Mouse (Mus musculus) liver, embryonic 11.5 days (tissue): Measurements from ENCODE around the gene Nme7. TPM values are rescaled to one million over a fixed set of nuclear protein-coding genes. Genes with fewer than 3 reads are reported as not detected.

ENCODE experiments used
- ATAC-seq: fragments of 200-750 bp; cut with Nextera tagmentation; replicated peaks from 2 replicates; pipeline ENCODE4 v1.8.0; 2017; ENCODE audit warnings: moderate number of reproducible peaks, mild to moderate bottlenecking, moderate TSS enrichment, moderate library complexity; ENCODE audit not compliant: low FRiP score
- DNase-seq: peaks from one replicate; pipeline ENCODE4 v3.0.0-alpha.2; 2017; ENCODE audit warnings: low spot score
- H3K27ac ChIP-seq: fragments of 300-500 bp; sonication (generic); 2 replicates; pipeline ENCODE4 v1.5.1; 2014; ENCODE audit warnings: mild to moderate bottlenecking, low read depth, low read length, control low read depth
- H3K27me3 ChIP-seq: fragments of 300-500 bp; sonication (generic); replicated peaks from 2 replicates; pipeline ENCODE4 v1.6.1; 2014; ENCODE audit warnings: low read length, mixed read lengths; ENCODE audit not compliant: control insufficient read depth, insufficient read depth
- H3K36me3 ChIP-seq: fragments of 300-500 bp; sonication (generic); 2 replicates; pipeline ENCODE4 v1.6.1; 2014; ENCODE audit warnings: mild to moderate bottlenecking, low read length, moderate library complexity, mixed read lengths; ENCODE audit not compliant: control insufficient read depth, insufficient read depth
- H3K4me1 ChIP-seq: fragments of 300-500 bp; sonication (generic); replicated peaks from 2 replicates; pipeline ENCODE4 v1.6.1; 2014; ENCODE audit warnings: low read length, mixed read lengths; ENCODE audit not compliant: control insufficient read depth, insufficient read depth
- H3K4me2 ChIP-seq: fragments of 300-500 bp; sonication (generic); 2 replicates; pipeline ENCODE4 v1.6.1; 2014; ENCODE audit warnings: mild to moderate bottlenecking, control low read depth, moderate library complexity
- H3K4me3 ChIP-seq: fragments of 300-500 bp; sonication (generic); 2 replicates; pipeline ENCODE4 v1.5.1; 2014; ENCODE audit warnings: low read depth, low read length, control low read depth
- H3K9ac ChIP-seq: fragments of 300-500 bp; sonication (generic); 2 replicates; pipeline ENCODE4 v1.6.1; 2014; ENCODE audit warnings: low read depth, low read length, control low read depth
- H3K9me3 ChIP-seq: fragments of 300-500 bp; sonication (generic); 2 replicates; pipeline ENCODE4 v1.6.1; 2016; ENCODE audit warnings: low read length, inconsistent platforms, mixed read lengths; ENCODE audit not compliant: control insufficient read depth
- WGBS: fragments of 180-500 bp; shearing (Covaris S2); extraction: QIAGEN DNeasy Blood & Tissue Kit; methylation state at CpG from one replicate; pipeline ENCODE4 v1.1.7; 2014; 5-methylcytosine and 5-hydroxymethylcytosine counted together
- polyA plus RNA-seq: library from polyadenylated mRNA; unstranded; fragments of >200 nt; fragmentation: Nextera tagmentation; extraction: Ambion mirVana; gene quantifications from 2 replicates; pipeline ENCODE4 v1.2.1, GENCODE M21; 2014

Gene Nme7
- 20.9 and 22.0 TPM in 2 replicates for polyA plus RNA-seq

DNA sequence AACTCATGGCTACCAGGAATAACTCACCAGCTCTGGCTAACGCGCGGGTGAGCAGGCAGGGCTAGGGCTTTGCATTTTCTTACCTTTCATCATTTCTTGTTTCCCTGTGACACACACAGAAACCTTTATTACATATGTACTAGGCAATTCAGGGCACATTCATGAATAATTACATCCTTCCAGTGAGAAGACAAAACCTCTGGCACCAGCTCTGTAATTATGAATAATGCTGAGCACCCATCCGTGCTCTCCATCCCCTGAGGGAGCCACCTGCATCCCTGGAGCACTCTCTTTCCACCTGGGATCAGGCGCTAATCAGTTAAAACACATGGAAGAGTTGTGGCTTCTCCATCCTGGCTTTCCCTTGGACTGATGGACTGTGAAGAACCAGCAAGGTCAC, at the start of gene Nme7:
TSS of gene Nme7 (plus strand) at position 301 of the 400 bp plus-strand sequence.
- no peak for ATAC-seq
- no peak within 1 kb of the TSS for H3K4me2 ChIP-seq
- H3K27me3 ChIP-seq, result no peaks in the 10 kb centered on the region
- WGBS, result 90% methylated on average over 5 of the region's 5 CpGs
- H3K27ac ChIP-seq, result no peak within 1 kb of the TSS
- H3K36me3 ChIP-seq, result peaks cover 11% of the 10 kb centered on the region; the same call in 1 of the 2 replicates
- no peak for DNase-seq
- no peaks in the 10 kb centered on the region for H3K9me3 ChIP-seq
- peaks cover 8% of the 10 kb centered on the region; the same call in 1 of the 2 replicates for H3K4me1 ChIP-seq
- H3K4me3 ChIP-seq, result no peak within 1 kb of the TSS
- H3K9ac ChIP-seq, result no peak within 1 kb of the TSS

DNA sequence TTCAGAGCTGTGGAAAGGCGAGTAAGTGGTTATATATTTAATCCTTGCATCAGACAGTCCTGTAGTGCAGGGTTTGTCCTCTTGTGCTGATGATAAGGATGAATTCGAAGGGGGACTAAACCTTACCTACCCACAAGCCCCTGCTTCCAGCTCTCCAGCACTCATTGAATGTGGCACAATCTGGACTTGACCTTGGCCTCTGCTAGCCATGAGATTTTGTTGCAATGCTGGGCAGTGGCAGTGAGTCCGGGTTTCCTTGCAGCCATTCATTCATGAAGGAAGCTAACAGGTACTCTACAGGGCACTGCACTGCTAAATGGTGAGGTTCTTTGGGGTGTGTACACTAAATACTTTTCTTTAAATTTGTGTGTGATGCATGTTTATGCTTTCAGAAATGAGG, 49.1 kb upstream of the Nme7 start:
- no peak for DNase-seq
- WGBS, result 62% methylated on average over 3 of the region's 3 CpGs
- Histone ChIP-seq H3K9ac (no peak overlapping the region), H3K4me1 (peaks cover 20% of the 10 kb centered on the region), H3K4me2 (no peak overlapping the region), H3K4me3 (no peak overlapping the region), H3K9me3 (no peaks in the 10 kb centered on the region), H3K36me3 (peaks cover 4% of the 10 kb centered on the region; the same call in 1 of the 2 replicates), H3K27me3 (no peaks in the 10 kb centered on the region), H3K27ac (no peak overlapping the region)
- 0 out of 2 replicates have a peak, but pooled peaks have one; percentile 15 for ATAC-seq

DNA sequence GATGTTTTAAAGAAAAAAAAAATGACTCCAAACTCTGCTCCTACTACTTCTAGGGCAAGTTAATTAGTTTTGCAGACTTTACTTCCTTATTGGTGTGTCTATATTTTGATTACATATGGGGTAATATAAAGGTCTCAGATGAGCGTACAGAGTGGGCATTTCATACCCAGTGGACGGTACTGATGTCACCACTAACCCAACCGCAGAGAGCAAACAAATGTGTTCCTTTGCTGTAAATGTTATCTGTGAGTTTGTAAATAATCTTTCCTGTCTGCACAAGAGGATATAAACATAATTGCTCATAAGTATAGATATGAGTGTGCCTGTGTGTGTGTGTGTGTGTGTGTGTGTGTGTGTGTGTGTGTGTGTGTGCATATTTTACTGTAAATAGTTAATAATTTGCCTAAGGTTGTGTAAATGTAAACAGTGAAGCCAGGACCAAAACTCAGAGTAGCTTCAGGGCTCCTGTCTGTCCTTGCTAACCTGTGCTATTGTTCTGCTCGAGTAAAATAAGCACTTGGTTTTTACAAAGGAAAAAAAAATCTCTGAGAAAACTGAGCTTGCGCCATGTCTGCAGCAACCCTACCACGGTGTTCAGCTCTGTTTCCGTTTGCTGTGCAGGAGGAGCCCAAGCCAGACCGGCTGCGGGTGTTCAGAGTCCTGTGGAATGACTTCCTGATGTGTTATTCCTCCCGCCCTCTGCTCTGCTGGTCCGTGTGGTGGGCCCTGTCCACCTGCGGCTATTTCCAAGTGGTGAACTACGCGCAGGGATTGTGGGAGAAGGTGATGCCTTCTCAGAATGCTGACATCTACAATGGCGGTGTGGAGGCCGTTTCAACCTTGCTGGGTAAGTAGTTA, 43.5 kb upstream of the Nme7 start:
- 80% methylated on average over 16 of the region's 16 CpGs for WGBS
- no peak for DNase-seq
- no peaks in the 10 kb centered on the region for H3K4me1 ChIP-seq
- no peak overlapping the region for H3K9ac ChIP-seq
- no peak overlapping the region for H3K27ac ChIP-seq
- H3K36me3 ChIP-seq, result peaks cover 9% of the 10 kb centered on the region; the same call in 1 of the 2 replicates
- H3K9me3 ChIP-seq, result no peaks in the 10 kb centered on the region
- no peaks in the 10 kb centered on the region for H3K27me3 ChIP-seq
- no peak for ATAC-seq
- no peak overlapping the region; the same call in 1 of the 2 replicates for H3K4me2 ChIP-seq
- H3K4me3 ChIP-seq, result no peak overlapping the region

DNA sequence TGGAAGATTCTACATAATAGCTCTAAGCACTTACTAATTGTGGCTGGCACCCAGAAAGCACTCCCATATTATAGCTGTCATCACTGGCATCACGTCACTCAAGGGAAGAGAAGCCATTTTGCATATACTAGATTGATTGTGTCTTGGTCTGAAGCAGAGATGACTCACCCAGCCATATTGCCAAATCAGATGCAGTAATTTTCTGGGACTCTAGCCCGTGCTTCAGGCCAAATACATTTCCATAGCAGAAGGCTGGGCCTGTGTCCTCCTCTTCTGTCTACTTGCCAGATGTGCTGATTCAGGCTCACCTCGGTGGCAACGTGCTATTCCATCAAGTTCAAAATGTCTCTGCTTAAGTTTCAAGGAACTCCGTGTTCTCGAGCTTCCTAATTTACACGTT, 42.4 kb upstream of the Nme7 start:
- DNase-seq (no peak), ATAC-seq (no peak)
- Histone ChIP-seq H3K36me3 (peaks cover 9% of the 10 kb centered on the region; the same call in 1 of the 2 replicates), H3K4me2 (no peak overlapping the region), H3K4me1 (no peaks in the 10 kb centered on the region), H3K27me3 (no peaks in the 10 kb centered on the region), H3K27ac (no peak overlapping the region), H3K9ac (no peak overlapping the region), H3K9me3 (no peaks in the 10 kb centered on the region), H3K4me3 (no peak overlapping the region)
- WGBS, result 90% methylated on average over 7 of the region's 7 CpGs

- DNase-seq (no peak), ATAC-seq (no peak)
- 87% methylated on average over 7 of the region's 7 CpGs for WGBS
- Histone ChIP-seq H3K4me1 (no peaks in the 10 kb centered on the region), H3K27me3 (no peaks in the 10 kb centered on the region), H3K36me3 (no peaks in the 10 kb centered on the region), H3K27ac (no peak overlapping the region), H3K9ac (no peak overlapping the region), H3K9me3 (no peaks in the 10 kb centered on the region), H3K4me3 (no peak overlapping the region), H3K4me2 (no peak overlapping the region)
Measured at GRCm38 (mm10) chr1:164270941-164271340, 33.0 kb upstream of the Nme7 start.

DNA sequence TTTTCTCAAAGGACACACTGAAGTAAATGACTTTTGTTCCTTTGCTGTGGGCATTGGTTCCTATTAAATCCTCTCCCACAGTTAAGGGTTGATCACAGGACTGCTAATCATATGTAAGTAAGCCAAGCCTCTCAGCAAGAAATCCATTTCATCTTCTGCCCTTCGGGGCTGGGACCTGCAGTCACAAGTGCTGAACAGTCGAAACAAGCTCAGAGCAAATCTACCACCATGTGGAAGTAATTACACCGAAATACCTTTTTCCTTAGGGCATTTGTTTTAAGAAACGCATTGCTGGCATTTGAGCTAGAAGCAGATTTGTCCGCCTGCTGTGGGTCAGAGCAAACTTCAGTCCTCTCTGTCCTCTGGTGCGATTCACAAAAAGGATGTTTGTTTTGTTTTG, 30.3 kb upstream of the Nme7 start:
- no peak for ATAC-seq
- H3K4me3 ChIP-seq, result no peak overlapping the region
- H3K9ac ChIP-seq, result no peak overlapping the region
- no peaks in the 10 kb centered on the region for H3K36me3 ChIP-seq
- H3K9me3 ChIP-seq, result no peaks in the 10 kb centered on the region
- H3K27ac ChIP-seq, result no peak overlapping the region
- no peaks in the 10 kb centered on the region for H3K27me3 ChIP-seq
- 80% methylated on average over 6 of the region's 6 CpGs for WGBS
- H3K4me1 ChIP-seq, result no peaks in the 10 kb centered on the region
- DNase-seq, result no peak
- no peak overlapping the region for H3K4me2 ChIP-seq

DNA sequence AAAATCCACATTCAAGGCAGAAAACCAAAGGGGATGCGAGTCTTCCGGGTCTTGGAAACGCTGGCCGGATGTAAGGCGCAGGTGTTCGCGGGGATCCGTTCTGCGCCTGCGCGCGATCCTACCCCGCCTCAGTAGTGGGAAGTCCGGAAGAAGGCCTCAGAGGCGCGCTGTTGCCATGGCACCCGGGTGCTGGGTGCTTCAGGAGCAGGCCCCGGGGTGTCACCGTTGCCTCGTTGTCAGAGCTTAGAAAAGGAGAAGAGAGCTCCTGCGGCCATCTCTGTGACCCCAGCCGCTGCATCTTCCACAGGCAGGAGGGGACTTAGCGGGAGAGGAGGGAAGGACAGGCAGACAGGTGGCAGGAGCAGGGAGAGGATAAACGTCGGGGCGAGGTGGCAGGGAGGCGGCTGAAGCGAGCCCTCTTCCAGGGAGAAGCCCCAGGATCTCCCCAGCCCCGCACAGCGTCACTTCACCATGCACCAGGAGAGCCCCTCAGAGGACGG, 28.4 kb upstream of the Nme7 start, which contains the start of gene Ccdc181:
TSS of gene Ccdc181 (plus strand) at position 131 of the 500 bp plus-strand sequence.
- DNase-seq (peak; percentile 91), ATAC-seq (peak; percentile 100)
- Histone ChIP-seq H3K9me3 (no peaks in the 10 kb centered on the region), H3K27ac (peak within 1 kb of the TSS; percentile 51; the same call in 1 of the 2 replicates), H3K9ac (peak within 1 kb of the TSS; percentile 72), H3K4me2 (peak within 1 kb of the TSS; percentile 90), H3K36me3 (no peaks in the 10 kb centered on the region), H3K4me1 (no peaks in the 10 kb centered on the region), H3K4me3 (peak within 1 kb of the TSS; percentile 74), H3K27me3 (no peaks in the 10 kb centered on the region)
- 0% methylated on average over 31 of the region's 31 CpGs for whole genome bisulfite sequencing

DNA sequence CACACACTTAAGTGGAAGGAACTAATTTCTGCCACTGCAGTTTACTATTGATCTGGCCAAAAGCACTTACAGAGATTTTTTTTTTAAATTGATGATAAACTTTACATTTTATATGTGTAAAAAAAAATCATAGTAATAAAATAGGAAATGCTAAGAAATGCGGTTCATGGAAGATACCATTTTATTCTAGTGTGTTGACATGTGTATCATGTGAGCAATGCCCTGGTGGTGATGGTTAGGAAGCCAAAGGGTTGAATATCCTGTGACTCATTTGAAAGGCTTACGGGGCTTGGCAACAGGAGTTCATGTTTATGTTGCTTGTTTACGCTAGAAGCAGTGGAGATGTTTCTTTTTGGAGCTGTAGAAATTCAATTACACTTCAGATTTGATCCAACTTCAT, 27.4 kb upstream of the Nme7 start:
- 89% methylated on average over 3 of the region's 3 CpGs for WGBS
- Histone ChIP-seq H3K9ac (no peak overlapping the region), H3K4me2 (no peak overlapping the region), H3K4me1 (no peaks in the 10 kb centered on the region), H3K27me3 (no peaks in the 10 kb centered on the region), H3K36me3 (no peaks in the 10 kb centered on the region), H3K9me3 (no peaks in the 10 kb centered on the region), H3K4me3 (no peak overlapping the region), H3K27ac (no peak overlapping the region)
- no peak for DNase-seq
- no peak for ATAC-seq
